Mouse (Mus musculus): ENCODE measurements at regions not wholly inside any gene's neighbourhood (a gene's known extent, or its start where the extent isn't known, plus 50 kb on each side); places are given as distances from the start of the nearest gene placed in this dataset.

- Histone ChIP-seq H3K4me3 (replicated peaks; ENCODE audit: low read length) (no peak overlapping the region), H3K4me1 (replicated peaks; ENCODE audit: low read depth, low read length) (no peaks in the 10 kb centered on the region), H3K36me3 (ENCODE audit: insufficient read depth, low read length) (no peaks in the 10 kb centered on the region), H3K9me3 (ENCODE audit: low read length) (no peaks in the 10 kb centered on the region), H3K27me3 (ENCODE audit: insufficient read depth, low read length) (no peaks in the 10 kb centered on the region)
- no peak for TF ChIP-seq NANOG (IDR thresholded peaks at IDR 0.05; ENCODE audit: borderline replicate concordance, low read length)
- TF ChIP-seq CTCF (conservative IDR thresholded peaks at IDR 0.05; ENCODE audit: low read length), result peak; percentile 36
- TF ChIP-seq POU5F1 (IDR thresholded peaks at IDR 0.05; ENCODE audit: borderline replicate concordance, low read length), result no peak
Observed at GRCm38 (mm10) chr14:111149653-111150052, 394.7 kb upstream of the Slitrk6 start.

GRCm38 (mm10) chr14:111116600-111116999 lies 361.7 kb upstream of the Slitrk6 start:
- Histone ChIP-seq H3K36me3 (ENCODE audit: insufficient read depth, low read length) (no peaks in the 10 kb centered on the region), H3K4me1 (replicated peaks; ENCODE audit: low read depth, low read length) (peaks cover 25% of the 10 kb centered on the region), H3K27me3 (ENCODE audit: insufficient read depth, low read length) (no peaks in the 10 kb centered on the region), H3K4me3 (replicated peaks; ENCODE audit: low read length) (no peak overlapping the region), H3K9me3 (ENCODE audit: low read length) (peaks cover 14% of the 10 kb centered on the region)
- TF ChIP-seq POU5F1 (IDR thresholded peaks at IDR 0.05; ENCODE audit: borderline replicate concordance, low read length) (no peak), NANOG (IDR thresholded peaks at IDR 0.05; ENCODE audit: borderline replicate concordance, low read length) (peak; percentile 88), CTCF (conservative IDR thresholded peaks at IDR 0.05; ENCODE audit: low read length) (no peak)

- Histone ChIP-seq H3K4me1 (replicated peaks; ENCODE audit: low read depth, low read length) (no peaks in the 10 kb centered on the region), H3K4me3 (replicated peaks; ENCODE audit: low read length) (no peak overlapping the region), H3K36me3 (ENCODE audit: insufficient read depth, low read length) (no peaks in the 10 kb centered on the region), H3K27me3 (ENCODE audit: insufficient read depth, low read length) (no peaks in the 10 kb centered on the region), H3K9me3 (ENCODE audit: low read length) (no peaks in the 10 kb centered on the region)
- TF ChIP-seq POU5F1 (IDR thresholded peaks at IDR 0.05; ENCODE audit: borderline replicate concordance, low read length) (no peak), NANOG (IDR thresholded peaks at IDR 0.05; ENCODE audit: borderline replicate concordance, low read length) (no peak), CTCF (conservative IDR thresholded peaks at IDR 0.05; ENCODE audit: low read length) (peak; percentile 44)
Observed at GRCm38 (mm10) chr14:111103579-111103978, 348.6 kb upstream of the Slitrk6 start.

GRCm38 (mm10) chr14:111100257-111100656 lies 345.3 kb upstream of the Slitrk6 start:
- Histone ChIP-seq H3K9me3 (ENCODE audit: low read length) (no peaks in the 10 kb centered on the region), H3K4me1 (replicated peaks; ENCODE audit: low read depth, low read length) (no peaks in the 10 kb centered on the region), H3K4me3 (replicated peaks; ENCODE audit: low read length) (no peak overlapping the region), H3K27me3 (ENCODE audit: insufficient read depth, low read length) (no peaks in the 10 kb centered on the region), H3K36me3 (ENCODE audit: insufficient read depth, low read length) (no peaks in the 10 kb centered on the region)
- no peak for TF ChIP-seq NANOG (IDR thresholded peaks at IDR 0.05; ENCODE audit: borderline replicate concordance, low read length)

- Histone ChIP-seq H3K36me3 (ENCODE audit: insufficient read depth, low read length) (no peaks in the 10 kb centered on the region), H3K27me3 (ENCODE audit: insufficient read depth, low read length) (no peaks in the 10 kb centered on the region), H3K9me3 (ENCODE audit: low read length) (no peaks in the 10 kb centered on the region), H3K4me1 (replicated peaks; ENCODE audit: low read depth, low read length) (no peaks in the 10 kb centered on the region), H3K4me3 (replicated peaks; ENCODE audit: low read length) (no peak overlapping the region)
- TF ChIP-seq POU5F1 (IDR thresholded peaks at IDR 0.05; ENCODE audit: borderline replicate concordance, low read length), result no peak
- TF ChIP-seq CTCF (conservative IDR thresholded peaks at IDR 0.05; ENCODE audit: low read length), result no peak
- TF ChIP-seq NANOG (IDR thresholded peaks at IDR 0.05; ENCODE audit: borderline replicate concordance, low read length), result no peak
Observed at GRCm38 (mm10) chr14:111096229-111096628, 341.3 kb upstream of the Slitrk6 start.

GRCm38 (mm10) chr14:111074517-111074916 lies 319.6 kb upstream of the Slitrk6 start:
- Histone ChIP-seq H3K4me3 (replicated peaks; ENCODE audit: low read length) (no peak overlapping the region), H3K36me3 (ENCODE audit: insufficient read depth, low read length) (no peaks in the 10 kb centered on the region), H3K9me3 (ENCODE audit: low read length) (no peaks in the 10 kb centered on the region), H3K27me3 (ENCODE audit: insufficient read depth, low read length) (no peaks in the 10 kb centered on the region), H3K4me1 (replicated peaks; ENCODE audit: low read depth, low read length) (no peaks in the 10 kb centered on the region)
- no peak for TF ChIP-seq NANOG (IDR thresholded peaks at IDR 0.05; ENCODE audit: borderline replicate concordance, low read length)
- TF ChIP-seq POU5F1 (IDR thresholded peaks at IDR 0.05; ENCODE audit: borderline replicate concordance, low read length), result no peak
- TF ChIP-seq CTCF (conservative IDR thresholded peaks at IDR 0.05; ENCODE audit: low read length), result no peak

- H3K27me3 ChIP-seq (ENCODE audit: insufficient read depth, low read length), result no peaks in the 10 kb centered on the region
- H3K4me3 ChIP-seq (replicated peaks; ENCODE audit: low read length), result no peak overlapping the region
- no peaks in the 10 kb centered on the region for H3K4me1 ChIP-seq (replicated peaks; ENCODE audit: low read depth, low read length)
- H3K9me3 ChIP-seq (ENCODE audit: low read length), result no peaks in the 10 kb centered on the region
- TF ChIP-seq NANOG (IDR thresholded peaks at IDR 0.05; ENCODE audit: borderline replicate concordance, low read length) (no peak), CTCF (conservative IDR thresholded peaks at IDR 0.05; ENCODE audit: low read length) (no peak), POU5F1 (IDR thresholded peaks at IDR 0.05; ENCODE audit: borderline replicate concordance, low read length) (no peak)
- H3K36me3 ChIP-seq (ENCODE audit: insufficient read depth, low read length), result no peaks in the 10 kb centered on the region
Observed at GRCm38 (mm10) chr14:111073529-111073928, 318.6 kb upstream of the Slitrk6 start.

All from E14TG2a.4 (cell line).